Mouse (Mus musculus): ENCODE measurements around the gene Thra. TPM values are rescaled to one million over a fixed set of nuclear protein-coding genes. Genes with fewer than 3 reads are reported as not detected.
"Not testable (repeated sequence)": the region's sequence is repeated elsewhere in the genome, so short reads cannot be mapped to it uniquely, and the experiment has no call there.

The Thra gene
- polyA plus RNA-seq, 1 experiment from 2014 or later: 41.5 TPM

DNA sequence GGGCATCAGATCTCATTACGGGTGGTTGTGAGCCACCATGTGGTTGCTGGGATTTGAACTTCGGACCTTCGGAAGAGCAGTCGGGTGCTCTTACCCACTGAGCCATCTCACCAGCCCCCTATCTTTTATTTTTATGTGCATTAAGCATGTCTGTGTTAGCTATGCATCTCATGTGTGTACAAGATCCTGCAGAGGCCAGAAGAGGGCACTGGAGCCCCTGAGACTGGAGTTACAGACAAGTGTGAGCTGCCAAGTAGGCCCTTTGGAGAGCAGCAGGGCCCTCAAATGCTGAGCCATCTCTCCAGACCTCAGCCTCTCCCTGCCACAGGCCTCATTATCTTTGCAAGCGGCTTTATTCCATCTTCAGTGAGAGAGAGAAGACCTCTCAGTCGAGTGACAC, 28.4 kb upstream of the Thra start:
- not testable (repeated sequence) for H3K9ac ChIP-seq (ENCODE audit: low read depth, low read length); H3K9me3 ChIP-seq (ENCODE audit: control insufficient read depth, low read length); ATAC-seq; H3K27me3 ChIP-seq (replicated peaks; ENCODE audit: control insufficient read depth, insufficient read depth, low read length); H3K27ac ChIP-seq (ENCODE audit: low read length); H3K36me3 ChIP-seq (ENCODE audit: control insufficient read depth, insufficient read depth, low read length); H3K4me3 ChIP-seq (ENCODE audit: low read length); H3K4me2 ChIP-seq (ENCODE audit: low read depth, low read length)
- 92% methylated on average over 6 of the region's 6 CpGs for WGBS
- H3K4me1 ChIP-seq (ENCODE audit: control insufficient read depth, insufficient read depth, low read length): peaks cover 29% of the 10 kb centered on the region

DNA sequence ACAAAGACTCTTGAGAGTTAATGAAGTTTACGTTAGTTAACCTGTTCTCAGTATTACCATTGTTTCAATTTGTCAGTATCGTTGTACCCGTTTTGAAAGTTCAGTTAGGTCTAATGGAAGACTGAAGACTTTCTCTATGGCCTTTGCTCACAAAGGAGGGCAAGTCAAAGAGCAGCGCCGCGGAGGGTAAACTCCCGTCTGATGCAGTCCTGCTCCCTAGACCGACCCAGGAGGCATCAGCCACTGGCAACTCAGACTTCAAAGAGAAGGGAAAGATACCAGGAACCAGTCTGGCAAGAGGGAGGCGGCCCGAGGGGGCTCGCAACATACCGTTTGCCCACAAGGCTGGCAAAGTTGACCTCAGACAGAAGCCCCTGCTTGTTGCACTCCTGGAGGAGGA, 26.7 kb upstream of the Thra start:
- H3K4me3 ChIP-seq (ENCODE audit: low read length): no peak overlapping the region

DNA sequence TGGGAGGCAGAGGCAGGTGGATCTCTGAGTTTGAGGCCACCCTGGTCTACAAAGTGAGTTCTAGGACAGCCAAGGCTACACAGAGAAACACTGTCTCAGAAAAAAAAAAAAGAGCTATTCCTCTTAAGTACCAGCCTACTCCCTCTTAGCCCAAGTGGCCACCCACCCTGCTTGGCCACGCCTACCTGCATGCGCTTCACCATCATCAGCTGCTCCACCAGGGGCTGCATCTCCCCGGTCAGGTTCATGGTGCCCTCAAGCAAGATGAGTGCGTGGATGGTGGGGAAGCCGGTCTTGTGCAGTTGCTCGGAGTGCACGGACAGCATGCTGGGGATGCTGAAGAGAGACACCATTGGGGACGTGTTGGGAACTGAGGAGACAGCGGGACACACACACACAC, 24.5 kb upstream of the Thra start:
- no peak overlapping the region for H3K4me2 ChIP-seq (ENCODE audit: low read depth, low read length)
- H3K9ac ChIP-seq (ENCODE audit: low read depth, low read length): no peak overlapping the region
- 92% methylated on average over 9 of the region's 9 CpGs for WGBS
- no peaks in the 10 kb centered on the region for H3K27me3 ChIP-seq (replicated peaks; ENCODE audit: control insufficient read depth, insufficient read depth, low read length)
- no peak overlapping the region for H3K27ac ChIP-seq (ENCODE audit: low read length)
- ATAC-seq: no peak
- H3K9me3 ChIP-seq (ENCODE audit: control insufficient read depth, low read length): no peaks in the 10 kb centered on the region
- 0 out of 2 replicates have a peak, but pooled peaks cover 2% of the 10 kb centered on the region for H3K4me1 ChIP-seq (ENCODE audit: control insufficient read depth, insufficient read depth, low read length)
- peaks cover 10% of the 10 kb centered on the region for H3K36me3 ChIP-seq (ENCODE audit: control insufficient read depth, insufficient read depth, low read length)
- no peak overlapping the region for H3K4me3 ChIP-seq (ENCODE audit: low read length)

More for the DNA sequence above, 26.7 kb upstream of the Thra start:
- H3K9ac ChIP-seq (ENCODE audit: low read depth, low read length): no peak overlapping the region
- peaks cover 10% of the 10 kb centered on the region for H3K36me3 ChIP-seq (ENCODE audit: control insufficient read depth, insufficient read depth, low read length)
- peaks cover 18% of the 10 kb centered on the region for H3K4me1 ChIP-seq (ENCODE audit: control insufficient read depth, insufficient read depth, low read length)
- H3K4me2 ChIP-seq (ENCODE audit: low read depth, low read length): no peak overlapping the region
- no peak for ATAC-seq
- no peaks in the 10 kb centered on the region for H3K9me3 ChIP-seq (ENCODE audit: control insufficient read depth, low read length)
- 84% methylated on average over 12 of the region's 12 CpGs for WGBS
- H3K27ac ChIP-seq (ENCODE audit: low read length): no peak overlapping the region
- no peaks in the 10 kb centered on the region for H3K27me3 ChIP-seq (replicated peaks; ENCODE audit: control insufficient read depth, insufficient read depth, low read length)

DNA sequence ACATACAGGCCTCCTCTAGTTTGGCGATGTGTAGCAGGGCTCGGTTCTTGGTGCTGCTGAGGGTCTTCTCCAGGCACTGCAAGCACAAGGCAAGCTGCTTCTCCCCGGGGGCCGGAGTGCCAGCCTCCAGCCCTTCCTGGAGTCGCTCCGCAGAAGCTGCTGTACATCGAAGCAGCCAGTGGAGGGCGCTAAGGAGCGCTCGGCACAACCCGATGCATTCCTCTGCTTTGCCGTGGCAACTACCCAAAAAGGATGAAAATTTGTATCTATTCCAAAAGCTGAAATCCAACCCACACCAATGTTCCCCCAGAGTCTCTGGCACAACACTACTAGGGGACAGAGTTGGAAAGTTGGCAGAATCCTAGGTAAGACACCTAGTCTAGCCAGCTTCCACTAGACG, 22.5 kb upstream of the Thra start:
- WGBS: 28% methylated on average over 13 of the region's 13 CpGs
- no peak overlapping the region for H3K9ac ChIP-seq (ENCODE audit: low read depth, low read length)
- no peak overlapping the region for H3K4me3 ChIP-seq (ENCODE audit: low read length)
- H3K27me3 ChIP-seq (replicated peaks; ENCODE audit: control insufficient read depth, insufficient read depth, low read length): no peaks in the 10 kb centered on the region
- H3K4me2 ChIP-seq (ENCODE audit: low read depth, low read length): no peak overlapping the region
- H3K4me1 ChIP-seq (ENCODE audit: control insufficient read depth, insufficient read depth, low read length): peaks cover 11% of the 10 kb centered on the region
- H3K27ac ChIP-seq (ENCODE audit: low read length): no peak overlapping the region
- H3K9me3 ChIP-seq (ENCODE audit: control insufficient read depth, low read length): no peaks in the 10 kb centered on the region
- peaks cover 10% of the 10 kb centered on the region for H3K36me3 ChIP-seq (ENCODE audit: control insufficient read depth, insufficient read depth, low read length)
- ATAC-seq: no peak

DNA sequence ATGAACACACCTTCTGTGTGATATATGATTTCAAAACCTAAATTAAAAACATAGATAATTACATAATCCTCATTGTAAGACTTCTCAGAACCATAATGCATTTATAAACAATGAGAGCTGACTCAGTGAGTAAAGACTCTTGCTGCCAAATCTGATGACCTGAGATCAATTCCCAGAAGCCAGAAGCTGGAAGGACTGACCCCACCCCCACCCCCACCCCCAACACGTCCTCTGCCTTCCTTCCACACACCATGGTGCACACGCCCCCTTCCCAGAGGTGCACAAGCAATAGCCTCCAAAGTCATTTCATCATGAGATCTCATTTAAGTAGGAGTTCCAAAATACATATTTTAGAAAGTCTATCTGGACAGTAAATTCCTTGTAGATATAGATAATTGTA, 19.7 kb upstream of the Thra start:
- no peak overlapping the region for H3K4me3 ChIP-seq (ENCODE audit: low read length)
- H3K9ac ChIP-seq (ENCODE audit: low read depth, low read length): no peak overlapping the region
- no peaks in the 10 kb centered on the region for H3K9me3 ChIP-seq (ENCODE audit: control insufficient read depth, low read length)
- H3K27me3 ChIP-seq (replicated peaks; ENCODE audit: control insufficient read depth, insufficient read depth, low read length): no peaks in the 10 kb centered on the region
- peaks cover 11% of the 10 kb centered on the region for H3K4me1 ChIP-seq (ENCODE audit: control insufficient read depth, insufficient read depth, low read length)
- WGBS: 73% methylated on average over 2 of the region's 2 CpGs
- H3K36me3 ChIP-seq (ENCODE audit: control insufficient read depth, insufficient read depth, low read length): peaks cover 2% of the 10 kb centered on the region; the same call in 1 of the 2 replicates
- no peak overlapping the region for H3K4me2 ChIP-seq (ENCODE audit: low read depth, low read length)
- no peak for ATAC-seq
- no peak overlapping the region for H3K27ac ChIP-seq (ENCODE audit: low read length)

DNA sequence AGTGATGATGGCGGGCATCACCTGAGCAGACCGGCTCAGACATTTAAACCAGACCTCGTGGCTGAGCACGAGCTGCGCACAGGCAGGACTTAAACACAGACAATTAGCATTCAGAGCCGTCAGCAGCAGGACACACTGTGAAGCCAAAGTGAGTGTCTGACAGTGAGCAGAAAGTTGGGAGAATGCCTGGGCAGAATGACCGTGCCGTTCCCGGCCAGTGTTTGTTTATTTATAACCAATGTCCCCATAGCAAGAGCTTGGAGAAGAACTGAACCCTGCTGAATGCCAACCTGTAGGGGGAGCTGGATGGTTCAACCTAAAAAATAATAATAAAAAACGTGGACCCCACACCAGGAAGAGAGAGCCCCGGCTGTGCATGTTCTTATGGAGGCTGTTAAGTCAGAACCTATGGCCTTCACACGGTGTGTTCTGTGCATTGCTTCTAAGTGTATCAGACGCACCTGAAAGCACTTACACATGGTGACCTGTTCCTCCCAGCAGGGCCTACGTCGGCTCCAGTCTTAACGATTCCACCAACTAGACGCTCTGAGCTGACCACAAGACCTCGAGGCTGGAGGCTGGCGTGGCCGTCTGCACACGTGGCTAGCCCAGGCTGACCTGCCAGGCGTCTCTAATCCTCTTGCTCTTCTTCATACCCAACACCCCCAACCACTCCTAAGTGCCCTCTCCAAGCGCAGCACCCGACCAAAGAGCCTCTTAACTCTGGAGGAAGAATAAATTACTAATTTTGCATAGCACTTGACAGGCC, 18.8 kb upstream of the Thra start:
- WGBS: 51% methylated on average over 24 of the region's 24 CpGs
- no peak overlapping the region for H3K4me2 ChIP-seq (ENCODE audit: low read depth, low read length)
- H3K4me3 ChIP-seq (ENCODE audit: low read length): no peak overlapping the region
- no peaks in the 10 kb centered on the region for H3K27me3 ChIP-seq (replicated peaks; ENCODE audit: control insufficient read depth, insufficient read depth, low read length)
- H3K36me3 ChIP-seq (ENCODE audit: control insufficient read depth, insufficient read depth, low read length): peaks cover 2% of the 10 kb centered on the region; the same call in 1 of the 2 replicates
- peaks cover 11% of the 10 kb centered on the region for H3K4me1 ChIP-seq (ENCODE audit: control insufficient read depth, insufficient read depth, low read length)
- peak overlapping the region; percentile 54 for H3K27ac ChIP-seq (ENCODE audit: low read length)
- no peak overlapping the region for H3K9ac ChIP-seq (ENCODE audit: low read depth, low read length)
- peak; percentile 36 for ATAC-seq
- H3K9me3 ChIP-seq (ENCODE audit: control insufficient read depth, low read length): no peaks in the 10 kb centered on the region

DNA sequence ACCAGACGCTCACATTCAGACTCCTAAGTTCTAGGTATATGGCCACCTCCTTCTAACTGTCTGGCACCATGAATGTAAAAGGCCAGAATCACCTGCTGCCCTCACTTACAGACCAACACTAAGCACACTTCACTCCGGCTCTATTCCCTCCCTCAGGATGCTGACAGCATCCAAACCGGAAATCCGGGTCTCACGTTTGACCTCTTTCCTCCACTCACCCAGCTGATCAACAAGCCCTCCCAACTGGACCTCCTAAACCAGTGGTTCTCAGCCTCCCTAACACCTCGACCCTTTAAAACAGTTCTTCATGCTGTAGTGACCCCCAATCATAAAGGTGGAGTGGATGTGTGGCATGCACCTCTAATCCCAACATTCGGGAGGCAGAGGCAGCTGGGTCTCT, 17.3 kb upstream of the Thra start:
- Histone ChIP-seq H3K9ac (ENCODE audit: low read depth, low read length) (no peak overlapping the region), H3K27me3 (replicated peaks; ENCODE audit: control insufficient read depth, insufficient read depth, low read length) (no peaks in the 10 kb centered on the region), H3K36me3 (ENCODE audit: control insufficient read depth, insufficient read depth, low read length) (no peaks in the 10 kb centered on the region), H3K4me2 (ENCODE audit: low read depth, low read length) (no peak overlapping the region), H3K9me3 (ENCODE audit: control insufficient read depth, low read length) (no peaks in the 10 kb centered on the region), H3K27ac (ENCODE audit: low read length) (no peak overlapping the region), H3K4me1 (ENCODE audit: control insufficient read depth, insufficient read depth, low read length) (peaks cover 10% of the 10 kb centered on the region), H3K4me3 (ENCODE audit: low read length) (no peak overlapping the region)
- WGBS: 78% methylated on average over 7 of the region's 7 CpGs
- ATAC-seq: no peak

DNA sequence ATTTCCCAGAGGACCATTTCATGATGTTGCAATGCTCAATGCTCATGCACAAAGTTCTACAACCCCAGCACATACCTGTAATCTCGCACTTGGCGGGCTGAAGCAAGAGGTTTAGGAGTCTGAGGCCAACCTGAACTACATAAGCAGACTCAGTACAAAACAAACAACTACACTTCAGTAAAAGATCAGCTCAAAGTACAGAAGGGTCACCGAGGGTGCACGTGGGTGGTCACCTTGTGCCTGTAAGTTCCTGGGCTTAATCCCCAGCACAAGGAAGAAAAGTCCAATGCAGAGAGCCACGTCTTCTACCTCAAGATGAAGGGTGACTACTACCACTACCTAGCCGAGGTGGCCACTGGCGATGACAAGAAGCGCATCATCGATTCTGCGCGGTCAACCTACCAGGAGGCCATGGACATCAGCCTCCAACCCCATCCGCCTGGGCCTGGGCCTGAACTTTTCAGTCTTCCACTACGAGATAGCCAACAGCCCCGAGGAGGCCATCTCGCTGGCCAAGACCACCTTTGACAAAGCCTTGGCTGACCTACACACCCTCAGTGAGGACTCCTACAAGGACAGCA, 14.4 kb upstream of the Thra start:
- ATAC-seq: no peak
- Histone ChIP-seq H3K9me3 (ENCODE audit: control insufficient read depth, low read length) (no peaks in the 10 kb centered on the region), H3K4me3 (ENCODE audit: low read length) (no peak overlapping the region), H3K4me1 (ENCODE audit: control insufficient read depth, insufficient read depth, low read length) (peaks cover 16% of the 10 kb centered on the region), H3K36me3 (ENCODE audit: control insufficient read depth, insufficient read depth, low read length) (no peaks in the 10 kb centered on the region), H3K9ac (ENCODE audit: low read depth, low read length) (no peak overlapping the region), H3K27me3 (replicated peaks; ENCODE audit: control insufficient read depth, insufficient read depth, low read length) (no peaks in the 10 kb centered on the region), H3K4me2 (ENCODE audit: low read depth, low read length) (no peak overlapping the region), H3K27ac (ENCODE audit: low read length) (no peak overlapping the region)
- 90% methylated on average over 15 of the region's 15 CpGs for WGBS

DNA sequence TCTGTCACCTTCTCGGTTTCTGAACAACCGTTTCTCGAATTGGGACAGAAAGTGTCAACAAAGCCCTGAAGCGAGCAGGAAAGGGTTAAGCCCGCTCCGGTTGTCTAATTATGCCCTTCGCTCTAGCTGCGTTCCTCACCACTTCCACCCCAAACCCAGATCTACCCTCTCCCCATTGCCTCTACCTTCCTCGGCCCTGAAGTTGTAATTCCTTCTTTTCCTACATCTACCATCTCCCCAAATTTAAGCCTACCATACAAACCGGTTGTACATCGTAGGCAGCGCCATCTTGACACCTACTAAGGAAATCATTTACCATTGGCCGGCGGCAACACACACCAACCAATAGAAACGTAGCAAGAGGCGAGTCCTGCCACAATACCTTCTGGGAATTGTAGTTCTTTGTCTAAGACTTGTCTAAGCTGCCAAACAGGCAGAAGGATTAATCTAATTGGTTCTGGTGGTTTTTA, 11.3 kb upstream of the Thra start, which contains the start of gene Med24:
Med24 (minus strand) TSS at position 317 of the 470 bp plus-strand sequence.
- Histone ChIP-seq H3K27ac (ENCODE audit: low read length) (peak within 1 kb of the TSS; percentile 38; the same call in 1 of the 2 replicates), H3K9ac (ENCODE audit: low read depth, low read length) (peak within 1 kb of the TSS; percentile 72), H3K4me2 (ENCODE audit: low read depth, low read length) (peak within 1 kb of the TSS; percentile 65), H3K27me3 (replicated peaks; ENCODE audit: control insufficient read depth, insufficient read depth, low read length) (no peaks in the 10 kb centered on the region), H3K9me3 (ENCODE audit: control insufficient read depth, low read length) (peaks cover 2% of the 10 kb centered on the region), H3K4me1 (ENCODE audit: control insufficient read depth, insufficient read depth, low read length) (peaks cover 7% of the 10 kb centered on the region), H3K36me3 (ENCODE audit: control insufficient read depth, insufficient read depth, low read length) (no peaks in the 10 kb centered on the region), H3K4me3 (ENCODE audit: low read length) (peak within 1 kb of the TSS; percentile 73)
- peak; percentile 94 for ATAC-seq
- WGBS: under 1% methylated on average over 16 of the region's 16 CpGs

Data from intestine, embryonic 16.5 days (tissue).